Mouse (Mus musculus) kidney, embryonic 16.5 days (tissue): ENCODE measurements around the gene Ccdc171. TPM values are rescaled to one million over a fixed set of nuclear protein-coding genes. Genes with fewer than 3 reads are reported as not detected.
"Not testable (repeated sequence)": the region's sequence is repeated elsewhere in the genome, so short reads cannot be mapped to it uniquely, and the experiment has no call there.

Experiments used
- ATAC-seq: fragments of 200-750 bp; cut with Nextera tagmentation; 2 replicates; pipeline ENCODE4 v1.8.0; 2017; ENCODE audit warnings: moderate TSS enrichment; ENCODE audit not compliant: low FRiP score, low TSS enrichment
- H3K27ac ChIP-seq: fragments of 300-500 bp; sonication (generic); 2 replicates; pipeline ENCODE4 v1.5.1; 2014; ENCODE audit warnings: low read length
- H3K27me3 ChIP-seq: fragments of 300-500 bp; sonication (generic); 2 replicates; pipeline ENCODE4 v1.6.1; 2014; ENCODE audit warnings: low read length, control low read depth, mixed read lengths; ENCODE audit not compliant: insufficient read depth
- H3K36me3 ChIP-seq: fragments of 300-500 bp; sonication (generic); 2 replicates; pipeline ENCODE4 v1.6.1; 2014; ENCODE audit warnings: low read length, control low read depth, mixed read lengths; ENCODE audit not compliant: insufficient read depth
- H3K4me1 ChIP-seq: fragments of 300-500 bp; sonication (generic); 2 replicates; pipeline ENCODE4 v1.6.1; 2014; ENCODE audit warnings: low read length, control low read depth, mixed read lengths; ENCODE audit not compliant: insufficient read depth
- H3K4me2 ChIP-seq: fragments of 300-500 bp; sonication (generic); replicated peaks from 2 replicates; pipeline ENCODE4 v1.6.1; 2014; ENCODE audit warnings: low read depth, low read length
- H3K4me3 ChIP-seq: fragments of 300-500 bp; sonication (generic); 2 replicates; pipeline ENCODE4 v1.5.1; 2014; ENCODE audit warnings: mild to moderate bottlenecking, low read length
- H3K9ac ChIP-seq: fragments of 300-500 bp; sonication (generic); replicated peaks from 2 replicates; pipeline ENCODE4 v1.6.1; 2014; ENCODE audit warnings: low read length
- H3K9me3 ChIP-seq: fragments of 300-500 bp; sonication (generic); 2 replicates; pipeline ENCODE4 v1.6.1; 2016; ENCODE audit warnings: low read length, control low read depth
- WGBS: fragments of 180-500 bp; shearing (Covaris S2); extraction: QIAGEN DNeasy Blood & Tissue Kit; methylation state at CpG from one replicate; pipeline ENCODE4 v1.1.7; 2014; 5-methylcytosine and 5-hydroxymethylcytosine counted together
- polyA plus RNA-seq: library from polyadenylated mRNA; unstranded; fragments of >200 nt; fragmentation: Nextera tagmentation; extraction: Ambion mirVana; gene quantifications from 2 replicates; pipeline ENCODE4 v1.2.1, GENCODE M21; 2015

The Ccdc171 gene
- 3.7 and 4.3 TPM in 2 replicates for polyA plus RNA-seq

DNA sequence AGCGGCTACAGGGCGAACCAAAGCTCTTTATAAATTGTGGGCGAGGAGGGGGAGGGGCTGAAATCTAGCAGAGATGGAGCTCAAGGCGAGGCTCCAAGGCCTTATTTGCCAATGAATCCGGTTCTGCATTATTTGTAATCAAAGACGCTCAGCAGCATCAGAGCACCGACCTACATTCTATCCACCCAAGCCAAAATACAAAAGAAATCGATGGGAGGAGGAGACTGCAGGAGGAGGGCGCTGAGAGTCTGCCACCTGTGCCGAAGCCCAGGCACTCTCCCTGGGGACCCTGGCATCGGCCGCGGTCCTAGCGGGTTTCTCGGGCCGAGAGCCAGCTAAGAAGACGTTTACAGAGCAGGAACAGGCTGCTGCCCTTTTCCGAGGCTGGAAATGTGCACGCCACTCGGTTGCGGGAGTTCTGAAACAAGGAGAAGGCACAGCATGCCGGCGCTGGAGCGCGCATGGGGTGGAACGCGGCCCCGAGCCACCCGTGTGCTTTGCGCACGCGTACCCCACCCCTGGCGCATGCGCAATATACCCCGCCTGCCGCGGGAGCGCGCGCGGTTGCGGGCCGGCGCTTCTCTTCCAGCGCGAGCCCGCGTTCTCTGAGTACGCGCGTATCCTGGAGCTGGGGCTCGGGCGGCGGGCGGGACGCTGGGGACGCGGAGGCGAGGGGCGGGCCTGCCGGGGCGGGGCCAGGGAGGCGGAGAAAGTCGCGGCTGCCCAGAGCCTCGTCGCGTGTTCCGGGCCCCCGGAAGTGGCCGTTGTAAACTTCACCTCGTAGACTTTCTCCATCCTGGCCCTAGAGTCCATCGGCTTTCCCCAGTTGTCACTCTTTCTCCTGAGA lies at the start of gene Ccdc171:
TSS of gene Ccdc171 (plus strand) at position 703 of the 847 bp plus-strand sequence.
- Histone ChIP-seq H3K27me3 (no peaks in the 10 kb centered on the region), H3K9me3 (no peaks in the 10 kb centered on the region), H3K4me3 (peak within 1 kb of the TSS; percentile 82), H3K36me3 (no peaks in the 10 kb centered on the region), H3K27ac (peak within 1 kb of the TSS; percentile 94), H3K4me1 (peaks cover 16% of the 10 kb centered on the region), H3K4me2 (peak within 1 kb of the TSS; percentile 69), H3K9ac (peak within 1 kb of the TSS; percentile 91)
- ATAC-seq = peak; percentile 96
- WGBS = under 1% methylated on average over 57 of the region's 73 CpGs

DNA sequence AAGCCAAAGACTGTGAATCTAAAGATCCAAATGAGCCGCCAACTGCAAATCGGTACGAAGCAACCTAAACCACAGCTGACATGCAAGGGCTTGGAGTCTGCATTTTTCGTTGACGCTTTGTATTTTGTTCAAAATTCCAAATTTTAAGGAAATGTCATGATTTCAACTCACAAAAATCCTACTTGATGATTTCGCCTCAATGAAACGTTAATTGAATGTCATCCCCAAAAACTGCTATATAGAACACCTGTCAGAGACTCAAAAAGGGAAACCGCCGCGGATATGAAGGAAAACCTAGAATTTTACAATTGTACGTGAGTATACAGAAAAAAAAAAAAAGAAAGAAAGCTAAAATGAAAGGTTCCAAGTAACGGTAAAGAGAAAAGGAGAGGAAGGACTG lies 40.1 kb upstream of the Ccdc171 start:
- H3K36me3 ChIP-seq = peaks cover 22% of the 10 kb centered on the region
- no peak overlapping the region for H3K27ac ChIP-seq
- no peak for ATAC-seq
- WGBS = 20% methylated on average over 12 of the region's 12 CpGs
- peak overlapping the region; percentile 92 for H3K9ac ChIP-seq
- no peaks in the 10 kb centered on the region for H3K9me3 ChIP-seq
- peaks cover 9% of the 10 kb centered on the region for H3K4me1 ChIP-seq
- no peaks in the 10 kb centered on the region for H3K27me3 ChIP-seq
- H3K4me3 ChIP-seq = peak overlapping the region; percentile 82
- peak overlapping the region; percentile 73 for H3K4me2 ChIP-seq

DNA sequence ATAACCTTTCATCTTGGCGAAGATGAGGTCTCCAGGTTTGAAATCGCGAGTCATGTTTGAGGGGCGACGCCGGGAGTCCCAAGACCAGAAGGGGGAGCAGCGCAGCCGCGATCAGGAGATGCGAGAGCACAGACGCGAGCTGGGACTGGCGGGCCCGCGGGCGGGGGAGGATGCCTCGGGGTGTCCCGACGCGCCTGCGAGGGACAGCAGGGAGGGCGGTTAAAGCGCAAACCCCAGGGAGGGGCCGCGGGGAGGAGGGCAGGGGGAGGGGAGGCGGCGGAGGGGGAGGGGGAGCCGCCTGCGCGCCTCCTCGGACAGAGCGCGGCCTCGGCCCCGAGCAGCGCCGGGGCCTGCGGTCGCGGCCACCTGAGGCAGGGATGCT lies 39.6 kb upstream of the Ccdc171 start:
- no peaks in the 10 kb centered on the region for H3K27me3 ChIP-seq
- no peaks in the 10 kb centered on the region for H3K9me3 ChIP-seq
- peak overlapping the region; percentile 73 for H3K4me2 ChIP-seq
- peak; percentile 90 for ATAC-seq
- peaks cover 22% of the 10 kb centered on the region for H3K36me3 ChIP-seq
- WGBS = 0% methylated on average over 19 of the region's 40 CpGs
- peak overlapping the region; percentile 97 for H3K27ac ChIP-seq
- peaks cover 9% of the 10 kb centered on the region for H3K4me1 ChIP-seq
- H3K9ac ChIP-seq = peak overlapping the region; percentile 92
- H3K4me3 ChIP-seq = peak overlapping the region; percentile 82

DNA sequence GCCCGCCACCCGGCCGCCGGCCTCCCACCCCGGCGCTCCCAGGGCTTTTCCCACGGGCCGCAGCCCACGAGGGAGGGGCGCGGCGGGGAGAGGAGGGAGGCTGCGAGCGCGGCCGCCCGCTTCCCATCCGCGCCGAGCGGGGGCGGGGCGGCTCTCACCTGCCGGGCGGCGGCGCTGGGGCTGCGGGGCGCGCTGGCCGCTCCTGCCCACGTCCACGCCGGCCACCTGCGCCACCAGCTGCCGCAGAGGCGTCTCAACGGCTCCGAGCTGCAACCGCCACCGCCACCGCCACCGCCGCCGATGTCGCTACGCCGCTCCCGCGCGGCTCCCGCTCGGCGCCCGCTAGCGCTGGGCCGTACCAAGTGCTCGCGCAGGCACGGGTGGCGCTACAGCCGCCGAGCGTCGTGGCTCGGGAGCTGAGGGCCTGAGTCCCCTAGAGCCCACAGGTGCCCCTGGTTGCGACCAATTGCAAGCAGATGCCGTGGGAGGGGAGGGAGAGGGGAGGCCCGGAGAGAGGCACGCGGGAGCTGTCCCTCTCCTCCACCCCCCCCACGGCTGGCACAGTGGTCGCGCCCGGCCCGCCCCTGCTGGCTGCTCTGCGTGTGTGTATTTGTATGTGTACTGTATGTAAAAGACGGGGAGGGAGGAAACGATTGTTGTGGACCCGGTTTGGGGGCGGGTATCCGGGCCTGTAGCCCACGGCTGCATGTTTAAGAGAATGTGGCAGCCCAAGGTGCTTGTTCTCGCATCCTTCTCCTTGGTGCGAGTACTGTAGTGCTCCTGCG lies 39.0 kb upstream of the Ccdc171 start, which contains the start of gene Psip1:
TSS of gene Psip1 (minus strand) at position 343 of the 785 bp plus-strand sequence.
- Histone ChIP-seq H3K36me3 (peaks cover 17% of the 10 kb centered on the region), H3K4me3 (peak within 1 kb of the TSS; percentile 82), H3K27ac (peak within 1 kb of the TSS; percentile 97), H3K9me3 (no peaks in the 10 kb centered on the region), H3K4me1 (peaks cover 9% of the 10 kb centered on the region), H3K27me3 (no peaks in the 10 kb centered on the region), H3K9ac (peak within 1 kb of the TSS; percentile 92), H3K4me2 (peak within 1 kb of the TSS; percentile 73)
- under 1% methylated on average over 62 of the region's 86 CpGs for WGBS
- peak; percentile 95 for ATAC-seq

DNA sequence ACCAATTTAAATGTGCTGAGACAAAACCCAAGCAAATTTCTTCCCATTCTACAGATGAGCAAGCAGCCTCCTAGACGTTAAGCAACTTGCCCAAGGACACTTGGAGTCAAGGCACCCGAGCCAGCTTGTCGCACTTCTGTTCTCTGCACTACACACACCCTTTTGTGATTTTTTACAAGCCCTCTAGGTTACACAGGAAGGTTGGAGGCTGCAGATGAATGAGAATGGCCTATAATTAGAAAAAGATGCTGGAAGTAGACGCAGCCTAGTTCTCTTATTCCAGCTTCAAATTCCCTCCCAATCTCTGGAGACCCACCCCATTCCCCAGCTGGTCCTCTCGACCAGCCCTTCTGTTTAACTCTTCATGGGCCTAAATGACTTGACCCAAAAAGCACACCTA lies 36.2 kb upstream of the Ccdc171 start:
- H3K27me3 ChIP-seq = no peaks in the 10 kb centered on the region
- no peaks in the 10 kb centered on the region for H3K36me3 ChIP-seq
- no peak overlapping the region for H3K4me2 ChIP-seq
- peaks cover 9% of the 10 kb centered on the region for H3K4me1 ChIP-seq
- H3K27ac ChIP-seq = no peak overlapping the region
- no peak overlapping the region for H3K4me3 ChIP-seq
- H3K9ac ChIP-seq = no peak overlapping the region
- no peak for ATAC-seq
- no peaks in the 10 kb centered on the region for H3K9me3 ChIP-seq
- WGBS = 31% methylated on average over 5 of the region's 5 CpGs

DNA sequence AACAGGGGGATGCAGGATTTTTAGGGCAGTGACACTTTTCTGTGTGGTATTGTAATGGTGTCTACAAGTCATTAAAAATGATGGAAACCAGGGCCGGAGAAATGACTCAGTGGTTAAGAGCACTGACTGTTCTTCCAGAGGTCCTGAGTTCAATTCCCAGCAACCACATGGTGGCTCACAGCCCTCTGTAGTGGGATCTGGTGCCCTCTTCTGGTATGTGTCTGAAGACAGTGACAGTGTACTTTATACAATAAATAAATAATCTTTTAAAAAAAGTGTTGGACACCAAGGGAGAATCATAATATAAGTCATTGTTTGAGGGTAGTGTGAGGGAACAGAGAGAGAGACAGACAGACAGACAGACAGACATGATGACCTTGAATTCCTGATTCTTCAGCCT lies 32.2 kb upstream of the Ccdc171 start:
- no peak overlapping the region for H3K27ac ChIP-seq
- no peak for ATAC-seq
- WGBS = 100% methylated on average over 1 of the region's 1 CpGs
- no peak overlapping the region for H3K4me2 ChIP-seq
- no peaks in the 10 kb centered on the region for H3K9me3 ChIP-seq
- H3K4me1 ChIP-seq = no peaks in the 10 kb centered on the region
- no peak overlapping the region for H3K9ac ChIP-seq
- H3K4me3 ChIP-seq = no peak overlapping the region
- no peaks in the 10 kb centered on the region for H3K27me3 ChIP-seq
- H3K36me3 ChIP-seq = no peaks in the 10 kb centered on the region

DNA sequence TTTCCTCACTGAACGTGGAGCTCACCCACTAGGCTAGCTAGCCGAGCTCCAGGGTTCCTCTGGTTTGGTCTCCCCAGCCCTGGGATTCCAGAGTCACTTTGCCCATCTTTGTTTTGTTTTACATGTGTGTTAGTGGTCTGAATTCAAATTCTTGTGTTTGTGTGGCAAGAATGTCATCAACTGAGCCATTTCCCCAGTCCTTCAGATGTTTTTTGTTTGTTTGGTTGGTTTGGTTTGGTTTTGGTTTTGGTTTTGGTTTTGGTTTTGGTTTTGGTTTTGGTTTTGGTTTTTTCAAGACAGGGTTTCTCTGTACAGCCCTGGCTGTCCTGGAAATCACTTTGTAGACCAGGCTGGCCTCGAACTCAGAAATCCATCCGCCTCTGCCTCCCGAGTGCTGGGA lies 28.3 kb upstream of the Ccdc171 start:
- H3K27ac ChIP-seq, ATAC-seq, H3K9ac ChIP-seq, H3K4me2 ChIP-seq, H3K36me3 ChIP-seq, H3K4me3 ChIP-seq, H3K9me3 ChIP-seq, H3K27me3 ChIP-seq, H3K4me1 ChIP-seq: not testable (repeated sequence)
- 90% methylated on average over 5 of the region's 5 CpGs for WGBS

DNA sequence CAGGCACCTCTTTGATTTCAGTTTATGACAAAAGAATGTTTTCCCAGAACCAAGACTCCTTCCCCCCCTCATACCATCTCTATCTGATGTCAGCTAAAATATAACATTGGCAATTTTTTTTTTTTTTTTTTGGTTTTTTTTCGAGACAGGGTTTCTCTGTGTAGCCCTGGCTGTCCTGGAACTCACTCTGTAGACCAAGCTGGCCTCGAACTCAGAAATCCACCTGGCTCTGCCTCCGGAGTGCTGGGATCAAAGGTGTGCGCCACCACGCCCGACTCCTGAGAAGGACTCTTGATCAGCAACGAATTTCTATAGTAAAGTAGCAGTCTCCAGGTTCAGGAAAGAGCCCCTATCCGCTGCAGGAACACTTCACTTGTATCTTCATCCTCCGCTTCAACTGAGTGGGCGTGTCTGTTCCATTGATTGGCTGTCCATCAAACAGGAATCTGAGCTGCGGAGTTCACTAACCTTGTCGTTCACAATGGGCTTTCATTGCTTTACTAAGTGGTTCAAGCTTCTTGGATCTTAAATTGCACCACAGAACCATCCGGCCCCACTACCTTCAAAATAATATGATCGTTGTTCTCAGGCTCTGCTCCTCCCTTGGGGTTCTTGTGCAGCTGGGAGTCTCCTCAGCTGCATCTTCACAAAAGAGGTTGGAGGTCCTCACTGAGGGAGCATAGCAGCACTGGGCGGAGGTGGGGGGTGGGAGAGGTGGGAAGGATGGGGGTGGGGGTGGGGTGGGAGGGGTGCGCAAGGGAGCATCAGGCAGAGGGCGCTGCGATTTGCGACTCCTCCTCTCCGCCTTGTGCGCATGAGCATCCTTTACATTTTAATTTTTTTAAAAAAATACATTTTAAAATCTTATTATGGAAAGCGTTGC lies 24.9 kb upstream of the Ccdc171 start:
- Histone ChIP-seq H3K9me3 (no peaks in the 10 kb centered on the region), H3K9ac (no peak overlapping the region; the same call in 1 of the 2 replicates), H3K27ac (no peak overlapping the region), H3K4me2 (peak overlapping the region; percentile 44), H3K4me3 (peak overlapping the region; percentile 29), H3K27me3 (no peaks in the 10 kb centered on the region), H3K36me3 (no peaks in the 10 kb centered on the region), H3K4me1 (0 out of 2 replicates have a peak, but pooled peaks cover 6% of the 10 kb centered on the region)
- ATAC-seq = no peak
- WGBS = 10% methylated on average over 22 of the region's 22 CpGs

DNA sequence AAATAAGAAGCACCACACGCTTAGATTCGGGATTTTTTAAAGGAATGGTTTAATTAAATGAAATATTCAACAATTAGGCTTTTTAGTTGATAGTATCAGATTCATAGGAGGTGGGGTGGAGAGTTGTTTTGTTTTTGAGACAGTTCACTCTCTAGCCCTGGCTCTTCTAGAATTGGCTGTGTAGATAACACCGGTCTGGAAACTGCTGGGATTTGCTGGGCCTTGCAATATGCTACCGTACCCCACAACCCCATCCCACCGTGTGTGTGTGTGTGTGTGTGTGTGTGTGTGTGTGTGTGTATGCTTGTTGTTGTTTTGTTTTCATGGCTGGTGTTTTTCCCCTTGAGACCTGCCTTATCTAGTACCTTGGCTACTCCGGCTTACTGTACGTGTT lies 24.3 kb upstream of the Ccdc171 start:
- H3K4me3 ChIP-seq = peak overlapping the region; percentile 29; the same call in 1 of the 2 replicates
- H3K4me2 ChIP-seq = peak overlapping the region; percentile 44
- WGBS = 47% methylated on average over 7 of the region's 7 CpGs
- no peaks in the 10 kb centered on the region for H3K36me3 ChIP-seq
- H3K9ac ChIP-seq = no peak overlapping the region
- ATAC-seq = no peak
- H3K27me3 ChIP-seq = no peaks in the 10 kb centered on the region
- H3K9me3 ChIP-seq = no peaks in the 10 kb centered on the region
- 0 out of 2 replicates have a peak, but pooled peaks cover 6% of the 10 kb centered on the region for H3K4me1 ChIP-seq
- H3K27ac ChIP-seq = no peak overlapping the region
